Mouse (Mus musculus): ENCODE results near the gene Bysl.

DNA sequence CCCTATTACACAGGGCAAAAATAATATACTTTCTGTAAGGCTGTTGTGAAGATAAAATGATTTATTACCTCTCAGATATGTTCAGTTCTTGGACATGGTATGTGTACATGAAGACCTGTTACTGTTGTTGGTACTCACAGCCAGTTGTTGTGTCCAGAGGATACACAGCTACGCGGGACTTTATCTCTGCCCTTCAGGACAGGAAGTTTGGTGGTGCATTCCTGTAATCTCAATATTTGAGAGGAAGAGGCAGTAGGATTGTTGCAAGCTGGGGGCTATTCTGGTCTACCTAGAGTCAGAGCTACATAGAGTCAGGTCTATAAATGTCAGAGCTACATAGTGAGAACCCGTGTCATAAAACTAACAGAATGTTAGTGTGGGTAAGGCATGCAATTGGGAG is 20.2 kb downstream of the Bysl start:
- TF ChIP-seq CTCF (IDR thresholded peaks at IDR 0.05; ENCODE audit: low read depth) (no peak), EP300 (IDR thresholded peaks at IDR 0.05; ENCODE audit: low read depth) (no peak)

Data from liver, embryonic 14.5 days (tissue).